Mouse (Mus musculus) embryonic facial prominence, embryonic 14.5 days (tissue): ENCODE measurements around the gene Slc12a8. TPM values are rescaled to one million over a fixed set of nuclear protein-coding genes. Genes with fewer than 3 reads are reported as not detected.

Experiments used
- ATAC-seq: fragments of 200-750 bp; cut with Nextera tagmentation; 2 replicates; pipeline ENCODE4 v1.8.0; 2017; ENCODE audit warnings: low read depth, moderate number of reproducible peaks, moderate TSS enrichment
- DNase-seq: peaks from one replicate; pipeline ENCODE4 v3.0.0-alpha.2; 2015; ENCODE audit warnings: low spot score
- H3K27ac ChIP-seq: fragments of 300-500 bp; sonication (generic); replicated peaks from 2 replicates; pipeline ENCODE4 v1.5.1; 2014; ENCODE audit warnings: low read depth, mild to moderate bottlenecking, low read length, moderate library complexity
- H3K27me3 ChIP-seq: fragments of 300-500 bp; sonication (generic); replicated peaks from 2 replicates; pipeline ENCODE4 v1.6.1; 2014; ENCODE audit warnings: low read length; ENCODE audit not compliant: control insufficient read depth, insufficient read depth
- H3K36me3 ChIP-seq: fragments of 300-500 bp; sonication (generic); 2 replicates; pipeline ENCODE4 v1.6.1; 2014; ENCODE audit warnings: low read length, mixed read lengths; ENCODE audit not compliant: control insufficient read depth, insufficient read depth
- H3K4me1 ChIP-seq: fragments of 300-500 bp; sonication (generic); 2 replicates; pipeline ENCODE4 v1.6.1; 2014; ENCODE audit warnings: antibody characterized with exemption, low read length; ENCODE audit not compliant: control insufficient read depth, insufficient read depth
- H3K4me2 ChIP-seq: fragments of 300-500 bp; sonication (generic); 2 replicates; pipeline ENCODE4 v1.6.1; 2014; ENCODE audit warnings: low read depth, mild to moderate bottlenecking, low read length, moderate library complexity, mixed read lengths
- H3K4me3 ChIP-seq: fragments of 300-500 bp; sonication (generic); 2 replicates; pipeline ENCODE4 v1.5.1; 2014; ENCODE audit warnings: low read depth, mild to moderate bottlenecking, low read length
- H3K9ac ChIP-seq: fragments of 300-500 bp; sonication (generic); 2 replicates; pipeline ENCODE4 v1.6.1; 2014; ENCODE audit warnings: low read depth, mild to moderate bottlenecking, low read length, moderate library complexity, mixed read lengths
- H3K9me3 ChIP-seq: fragments of 300-500 bp; sonication (generic); 2 replicates; pipeline ENCODE4 v1.6.1; 2016; ENCODE audit warnings: low read length; ENCODE audit not compliant: control insufficient read depth
- WGBS: fragments of 180-500 bp; shearing (Covaris S2); extraction: QIAGEN DNeasy Blood & Tissue Kit; methylation state at CpG from one replicate; pipeline ENCODE4 v1.1.7; 2014; 5-methylcytosine and 5-hydroxymethylcytosine counted together
- polyA plus RNA-seq: library from polyadenylated mRNA; unstranded; fragments of >200 nt; fragmentation: Nextera tagmentation; extraction: Ambion mirVana; gene quantifications from 2 replicates; pipeline ENCODE4 v1.2.1, GENCODE M21; 2014

Gene Slc12a8
- polyA plus RNA-seq, 1 experiment from 2014 or later: 1.0 TPM

GRCm38 (mm10) chr16:33680816-33681215 lies 163.7 kb downstream of the Slc12a8 start:
- no peak overlapping the region for H3K27ac ChIP-seq
- no peak overlapping the region for H3K9ac ChIP-seq
- 57% methylated on average over 10 of the region's 10 CpGs for WGBS
- no peaks in the 10 kb centered on the region for H3K9me3 ChIP-seq
- DNase-seq (no peak), ATAC-seq (no peak)
- no peaks in the 10 kb centered on the region for H3K36me3 ChIP-seq
- no peak overlapping the region for H3K4me2 ChIP-seq
- H3K4me1 ChIP-seq: peaks cover 16% of the 10 kb centered on the region
- no peaks in the 10 kb centered on the region for H3K27me3 ChIP-seq
- H3K4me3 ChIP-seq: no peak overlapping the region

DNA sequence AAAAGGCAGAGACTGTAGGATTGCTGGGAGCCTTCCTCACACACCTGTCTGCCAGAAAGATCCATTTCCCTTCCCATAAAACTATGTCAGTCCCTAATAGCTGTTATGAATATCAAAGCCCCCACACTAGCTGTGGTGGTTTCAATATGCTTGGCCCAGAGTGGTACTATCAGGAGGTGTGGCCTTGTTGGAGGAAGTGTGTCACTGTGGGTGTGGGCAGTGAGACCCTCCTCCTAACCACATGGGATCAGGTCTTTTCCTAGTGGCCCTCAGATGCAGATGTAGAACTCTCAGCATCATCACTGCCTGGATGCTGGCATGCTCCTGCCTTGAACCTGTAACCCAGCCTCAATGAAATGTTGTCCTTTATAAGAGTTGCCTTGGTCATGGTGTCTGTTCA lies 164.5 kb downstream of the Slc12a8 start:
- Histone ChIP-seq H3K36me3 (no peaks in the 10 kb centered on the region), H3K4me1 (peaks cover 19% of the 10 kb centered on the region), H3K4me2 (no peak overlapping the region), H3K9me3 (no peaks in the 10 kb centered on the region), H3K27ac (no peak overlapping the region), H3K9ac (no peak overlapping the region), H3K27me3 (no peaks in the 10 kb centered on the region), H3K4me3 (no peak overlapping the region)
- ATAC-seq: no peak
- DNase-seq: no peak

DNA sequence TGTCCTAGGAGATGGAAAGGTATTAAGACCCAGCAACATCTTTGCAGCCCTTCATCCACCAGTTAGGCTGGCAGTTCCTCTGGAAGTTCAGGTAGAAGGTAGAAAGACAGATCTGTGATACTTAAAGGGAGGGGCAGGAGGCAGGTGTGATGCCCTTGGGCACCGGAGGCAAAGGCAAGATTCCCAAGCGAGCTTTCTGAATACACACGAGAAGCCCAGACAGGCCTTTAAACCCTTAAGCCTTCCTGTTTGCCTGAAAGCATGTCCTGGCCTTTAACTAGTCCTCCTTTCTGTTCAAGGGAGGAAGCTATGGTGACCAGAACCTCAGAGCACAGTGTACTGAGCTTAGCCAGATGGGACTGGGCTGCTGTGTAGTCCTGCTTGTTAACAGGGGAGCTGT lies 165.5 kb downstream of the Slc12a8 start:
- Histone ChIP-seq H3K4me1 (peaks cover 27% of the 10 kb centered on the region), H3K36me3 (no peaks in the 10 kb centered on the region), H3K9ac (no peak overlapping the region), H3K4me2 (no peak overlapping the region), H3K4me3 (no peak overlapping the region), H3K27me3 (no peaks in the 10 kb centered on the region), H3K27ac (no peak overlapping the region), H3K9me3 (no peaks in the 10 kb centered on the region)
- DNase-seq (no peak), ATAC-seq (no peak)
- 70% methylated on average over 3 of the region's 3 CpGs for WGBS

GRCm38 (mm10) chr16:33683206-33684161 lies 166.4 kb downstream of the Slc12a8 start:
- 63% methylated on average over 13 of the region's 13 CpGs for WGBS
- H3K9ac ChIP-seq: peak overlapping the region; percentile 93
- no peaks in the 10 kb centered on the region for H3K9me3 ChIP-seq
- H3K36me3 ChIP-seq: no peaks in the 10 kb centered on the region
- peak overlapping the region; percentile 79; the same call in 1 of the 2 replicates for H3K27ac ChIP-seq
- no peaks in the 10 kb centered on the region for H3K27me3 ChIP-seq
- DNase-seq (peak; percentile 56), ATAC-seq (no peak)
- peak overlapping the region; percentile 84 for H3K4me3 ChIP-seq
- peak overlapping the region; percentile 95 for H3K4me2 ChIP-seq
- peaks cover 30% of the 10 kb centered on the region for H3K4me1 ChIP-seq

GRCm38 (mm10) chr16:33684162-33684702 lies 167.1 kb downstream of the Slc12a8 start, which contains the start of gene Heg1:
Gene Heg1, plus strand, starts transcription at chr16:33684370.
- H3K4me1 ChIP-seq: peaks cover 30% of the 10 kb centered on the region
- 0% methylated on average over 11 of the region's 57 CpGs for WGBS
- ATAC-seq: peak; percentile 86

DNA sequence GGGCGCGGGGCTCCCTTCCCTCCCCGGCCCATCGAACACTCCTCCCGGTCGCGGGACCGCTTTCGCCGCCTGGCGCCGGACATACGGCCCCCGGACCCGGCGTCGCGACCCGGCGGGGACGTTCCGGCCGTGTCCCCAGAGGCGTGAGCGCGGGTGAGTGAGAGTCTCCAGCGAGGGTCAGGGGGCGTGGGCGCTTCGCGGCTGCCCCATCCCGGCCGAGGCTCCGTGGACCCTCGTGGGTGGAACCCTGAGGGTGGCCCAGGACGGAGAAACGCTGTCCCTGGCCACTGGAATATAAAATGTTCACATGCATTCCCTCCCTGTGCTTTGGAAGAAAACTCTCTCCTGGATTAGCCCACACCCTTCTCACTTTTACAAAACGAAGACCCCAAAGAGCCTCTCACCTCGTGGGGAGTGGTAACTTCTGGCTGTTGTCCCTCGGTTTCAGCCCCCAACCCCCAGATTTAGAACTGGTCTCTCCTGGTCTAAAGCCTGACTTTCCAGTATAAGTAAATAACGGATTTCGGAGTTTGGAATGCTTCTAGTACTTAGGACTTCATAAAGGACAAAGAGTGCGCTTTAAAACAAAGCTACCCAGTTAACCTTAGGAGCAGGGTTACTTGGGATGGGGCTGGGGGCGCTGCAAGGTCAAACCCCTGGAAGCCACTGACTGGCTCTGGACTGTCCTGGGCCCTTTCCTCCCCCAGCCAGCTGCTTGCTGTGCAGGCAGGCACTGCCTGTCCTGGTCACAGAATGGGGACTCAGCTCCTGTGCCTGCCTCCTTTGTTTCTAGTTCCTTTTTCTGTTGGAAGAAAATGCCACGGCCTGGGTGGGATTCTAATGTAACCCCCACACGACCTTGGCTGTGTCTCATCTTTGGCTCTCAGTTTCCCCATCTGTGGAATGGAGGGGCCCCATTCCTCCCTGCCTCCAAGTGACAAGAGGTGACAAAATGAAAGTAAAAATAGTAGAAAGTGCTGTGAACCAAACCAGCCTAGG lies 167.9 kb downstream of the Slc12a8 start:
- H3K4me1 ChIP-seq: peaks cover 30% of the 10 kb centered on the region

More at GRCm38 (mm10) chr16:33684162-33684702, 167.1 kb downstream of the Slc12a8 start, which contains the start of gene Heg1:
- DNase-seq: peak; percentile 88
- Histone ChIP-seq H3K4me3 (peak within 1 kb of the TSS; percentile 84), H3K36me3 (no peaks in the 10 kb centered on the region), H3K9ac (peak within 1 kb of the TSS; percentile 93), H3K9me3 (no peaks in the 10 kb centered on the region), H3K27me3 (no peaks in the 10 kb centered on the region), H3K4me2 (peak within 1 kb of the TSS; percentile 95), H3K27ac (peak within 1 kb of the TSS; percentile 79)

GRCm38 (mm10) chr16:33686056-33686455 lies 168.9 kb downstream of the Slc12a8 start:
- H3K36me3 ChIP-seq: no peaks in the 10 kb centered on the region
- H3K9me3 ChIP-seq: no peaks in the 10 kb centered on the region
- DNase-seq (no peak), ATAC-seq (no peak)
- H3K4me1 ChIP-seq: peaks cover 26% of the 10 kb centered on the region
- H3K9ac ChIP-seq: peak overlapping the region; percentile 93; the same call in 1 of the 2 replicates
- 82% methylated on average over 1 of the region's 1 CpGs for WGBS
- H3K27ac ChIP-seq: no peak overlapping the region
- no peaks in the 10 kb centered on the region for H3K27me3 ChIP-seq
- H3K4me2 ChIP-seq: peak overlapping the region; percentile 95
- H3K4me3 ChIP-seq: peak overlapping the region; percentile 84

More for the DNA sequence above, 167.9 kb downstream of the Slc12a8 start:
- ATAC-seq: peak; percentile 26; the same call in 1 of the 2 replicates
- Histone ChIP-seq H3K36me3 (no peaks in the 10 kb centered on the region), H3K27me3 (no peaks in the 10 kb centered on the region), H3K4me3 (peak overlapping the region; percentile 84), H3K4me2 (peak overlapping the region; percentile 95), H3K9me3 (no peaks in the 10 kb centered on the region), H3K27ac (peak overlapping the region; percentile 79), H3K9ac (peak overlapping the region; percentile 93)
- 2% methylated on average over 32 of the region's 46 CpGs for WGBS
- peak; percentile 12 for DNase-seq

DNA sequence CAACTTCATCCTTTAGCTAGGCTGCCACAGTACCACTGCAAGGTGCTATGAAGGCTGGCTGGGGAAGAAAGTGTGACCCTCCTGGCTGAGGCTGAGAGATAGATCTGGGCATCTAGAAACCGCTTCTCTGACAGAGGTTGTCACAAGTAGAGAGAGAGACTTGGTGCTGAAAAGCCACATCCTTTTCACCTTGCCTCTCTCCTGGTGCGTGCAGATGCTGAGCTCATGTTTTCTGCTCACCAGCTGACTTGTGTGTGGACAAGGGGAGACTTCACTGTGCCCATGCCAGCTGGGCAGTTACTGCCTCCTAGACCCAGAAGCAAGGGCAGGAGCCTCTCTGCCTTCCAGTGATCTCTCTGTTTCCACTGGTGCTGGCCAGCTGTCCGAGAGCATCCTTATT lies 170.6 kb downstream of the Slc12a8 start:
- no peaks in the 10 kb centered on the region for H3K27me3 ChIP-seq
- 68% methylated on average over 3 of the region's 3 CpGs for WGBS
- H3K4me2 ChIP-seq: no peak overlapping the region
- ATAC-seq (no peak), DNase-seq (no peak)
- peaks cover 26% of the 10 kb centered on the region for H3K4me1 ChIP-seq
- H3K9me3 ChIP-seq: no peaks in the 10 kb centered on the region
- H3K36me3 ChIP-seq: no peaks in the 10 kb centered on the region
- H3K4me3 ChIP-seq: no peak overlapping the region
- H3K27ac ChIP-seq: no peak overlapping the region
- no peak overlapping the region for H3K9ac ChIP-seq
